Mouse (Mus musculus): ENCODE data around the gene Olfr1390.
"Not testable (repeated sequence)": the region's sequence is repeated elsewhere in the genome, so short reads cannot be mapped to it uniquely, and the experiment has no call there.

The Olfr1390 gene

DNA sequence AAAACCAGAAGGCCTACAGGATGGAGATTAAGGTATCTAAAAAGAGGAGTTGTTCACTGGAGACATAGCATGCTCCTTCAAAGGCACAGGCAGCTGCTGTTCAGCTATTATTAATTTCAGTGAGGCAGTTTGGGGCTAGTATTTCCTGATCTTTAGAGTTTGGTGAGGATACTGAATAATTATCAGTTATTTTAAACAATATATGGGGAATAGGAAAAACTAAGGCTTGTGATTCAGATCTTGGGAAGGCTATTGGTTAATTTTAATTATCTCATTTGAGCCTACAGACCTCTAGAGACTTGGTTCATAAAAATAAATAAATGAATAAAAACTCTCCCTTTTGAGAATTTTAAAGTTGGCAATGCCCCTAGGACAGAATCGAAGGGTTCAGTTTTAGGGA is at the start of gene Olfr1390:
Gene Olfr1390, plus strand, starts transcription at position 301 of the 400 bp plus-strand sequence.
- DNase-seq (ENCODE audit: low spot score) = no peak

DNA sequence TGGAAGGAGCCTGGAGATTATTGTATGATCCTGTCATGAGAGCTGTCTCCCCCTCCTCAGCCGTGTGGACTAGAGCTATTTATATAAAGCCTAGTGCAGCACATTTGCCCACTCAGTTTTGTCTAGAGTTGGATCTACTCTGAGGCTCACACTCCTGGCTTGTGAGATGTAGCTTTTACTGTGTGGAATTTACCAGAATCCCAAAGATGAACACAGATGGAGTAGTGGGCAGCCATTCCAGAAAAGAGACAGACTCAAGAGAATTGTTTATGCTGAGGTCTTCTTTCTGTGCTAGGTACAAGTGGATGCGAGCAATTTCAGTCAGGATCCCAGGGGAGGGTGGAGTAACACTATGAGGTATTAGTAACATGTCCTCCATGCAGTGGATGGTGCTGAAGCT is 47.7 kb upstream of the Olfr1390 start:
- DNase-seq (ENCODE audit: low spot score) = no peak

DNA sequence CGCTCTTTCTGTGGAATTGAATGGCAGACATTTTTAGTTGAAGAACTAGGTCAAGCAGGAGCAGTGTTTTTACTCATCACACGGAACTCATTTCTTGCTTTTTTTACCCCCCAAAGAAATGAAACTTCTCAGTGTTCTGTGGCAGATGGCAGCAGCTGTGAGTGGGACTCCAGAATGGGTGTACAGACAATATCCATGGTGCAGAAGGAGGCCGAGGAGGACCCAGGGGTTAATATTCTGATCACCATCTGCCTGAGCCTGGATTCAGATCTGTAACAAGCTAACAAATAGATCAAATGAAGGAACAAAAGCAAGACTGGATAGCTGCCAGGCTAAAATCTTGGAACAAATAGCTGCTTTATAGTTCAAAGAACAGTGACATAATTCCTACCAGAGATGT is 42.2 kb upstream of the Olfr1390 start:
- no peak for DNase-seq (ENCODE audit: low spot score)

DNA sequence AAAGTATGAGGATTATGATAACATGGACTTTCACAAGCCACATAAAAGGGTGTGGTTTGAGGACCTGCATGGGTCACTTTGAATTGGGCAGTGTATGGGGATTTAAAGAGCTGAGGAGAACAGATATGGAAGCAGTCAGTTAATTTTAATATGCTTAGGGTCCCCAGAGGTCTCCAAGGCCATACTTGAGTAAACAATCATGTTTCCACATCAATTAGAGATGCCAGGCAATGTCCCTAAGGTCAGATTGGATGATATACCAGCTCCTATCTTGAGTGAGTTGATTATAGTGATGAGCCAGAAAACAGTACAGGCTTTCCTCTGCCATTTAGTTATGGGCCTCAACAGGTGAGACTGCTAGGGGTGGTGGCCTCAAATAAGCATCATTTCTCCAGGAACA is 30.5 kb upstream of the Olfr1390 start, which contains the start of gene Olfr10:
Gene Olfr10, plus strand, starts transcription at position 301 of the 400 bp plus-strand sequence.
- DNase-seq (ENCODE audit: low spot score) = no peak

DNA sequence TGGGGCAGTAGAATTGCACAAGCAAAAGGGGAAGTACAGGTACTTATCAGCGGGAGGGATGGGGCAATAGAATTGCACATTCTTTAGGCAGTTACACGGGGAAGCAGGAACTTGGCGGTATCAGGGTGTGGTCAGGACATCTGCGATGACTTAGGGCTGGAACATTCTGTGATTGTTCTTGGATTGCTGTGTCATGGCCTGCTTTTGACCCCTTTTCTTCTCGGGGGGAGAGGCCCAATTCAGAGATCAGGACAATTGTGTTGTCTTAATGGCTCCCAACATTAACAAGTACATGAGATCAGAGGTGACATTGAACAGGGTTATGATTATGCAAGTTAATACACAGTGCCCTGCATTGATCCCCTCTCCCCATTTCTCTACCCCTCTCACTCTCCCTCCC is 26.4 kb upstream of the Olfr1390 start:
- DNase-seq (ENCODE audit: low spot score) = not testable (repeated sequence)

DNA sequence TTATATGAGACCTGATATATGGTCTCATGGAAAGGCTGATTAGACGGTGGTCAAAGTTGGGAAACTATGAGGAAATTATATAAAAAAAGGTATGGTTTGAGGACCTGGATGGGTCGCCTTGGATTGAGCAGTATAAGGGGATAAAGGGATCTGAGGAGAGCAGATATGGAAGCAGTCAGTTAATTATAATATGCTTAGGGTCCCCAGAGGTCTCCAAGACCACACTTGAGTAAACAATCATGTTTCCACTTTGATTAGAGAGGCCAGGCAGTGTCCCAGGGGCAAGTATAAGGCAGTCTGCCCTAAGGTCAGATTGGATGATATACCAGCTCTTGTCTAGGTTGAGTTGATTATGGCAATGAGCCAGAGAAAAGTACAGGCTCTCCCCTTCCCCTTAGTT is 12.5 kb upstream of the Olfr1390 start, which contains the start of gene Olfr1391:
Gene Olfr1391, plus strand, starts transcription at position 301 of the 400 bp plus-strand sequence.
- no peak for DNase-seq (ENCODE audit: low spot score)

DNA sequence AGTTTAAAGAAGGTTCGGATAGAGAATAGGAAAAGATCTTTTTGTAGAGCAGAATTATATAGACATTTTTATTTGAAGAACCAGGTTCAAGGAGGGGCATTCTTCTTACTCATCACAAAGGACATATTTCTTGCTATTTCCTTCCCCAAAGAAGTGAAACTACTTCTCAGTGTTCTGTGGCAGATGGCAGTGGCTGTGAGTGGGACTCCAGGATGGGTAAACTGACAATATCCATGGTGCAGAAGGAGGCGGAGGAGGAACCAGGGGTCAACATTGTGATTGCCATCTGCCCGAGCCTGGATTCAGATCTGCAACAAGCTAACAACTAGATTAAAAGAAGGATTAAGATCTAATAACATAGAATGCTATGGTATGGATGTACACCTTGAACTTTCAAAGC is 8.3 kb upstream of the Olfr1390 start:
- no peak for DNase-seq (ENCODE audit: low spot score)

DNA sequence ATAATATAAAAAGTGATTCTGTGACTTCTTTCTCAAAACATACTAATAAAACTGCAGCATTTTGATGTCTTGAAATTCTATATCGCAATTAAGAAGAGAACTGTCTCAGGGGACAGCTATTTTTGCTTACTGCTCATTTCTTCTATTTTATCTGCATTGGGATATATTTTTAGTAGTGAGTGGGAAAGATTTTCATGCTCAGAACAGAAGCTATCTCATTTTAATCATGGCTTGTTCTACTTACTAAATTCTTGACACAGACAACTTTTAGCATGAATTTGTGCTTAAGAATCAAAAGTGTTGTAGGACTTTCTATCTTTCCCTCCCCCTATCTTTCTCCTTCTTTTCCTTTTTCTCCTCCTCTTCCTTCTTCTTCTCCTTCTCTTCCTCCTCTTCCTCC is 5.3 kb upstream of the Olfr1390 start:
- DNase-seq (ENCODE audit: low spot score) = no peak

DNA sequence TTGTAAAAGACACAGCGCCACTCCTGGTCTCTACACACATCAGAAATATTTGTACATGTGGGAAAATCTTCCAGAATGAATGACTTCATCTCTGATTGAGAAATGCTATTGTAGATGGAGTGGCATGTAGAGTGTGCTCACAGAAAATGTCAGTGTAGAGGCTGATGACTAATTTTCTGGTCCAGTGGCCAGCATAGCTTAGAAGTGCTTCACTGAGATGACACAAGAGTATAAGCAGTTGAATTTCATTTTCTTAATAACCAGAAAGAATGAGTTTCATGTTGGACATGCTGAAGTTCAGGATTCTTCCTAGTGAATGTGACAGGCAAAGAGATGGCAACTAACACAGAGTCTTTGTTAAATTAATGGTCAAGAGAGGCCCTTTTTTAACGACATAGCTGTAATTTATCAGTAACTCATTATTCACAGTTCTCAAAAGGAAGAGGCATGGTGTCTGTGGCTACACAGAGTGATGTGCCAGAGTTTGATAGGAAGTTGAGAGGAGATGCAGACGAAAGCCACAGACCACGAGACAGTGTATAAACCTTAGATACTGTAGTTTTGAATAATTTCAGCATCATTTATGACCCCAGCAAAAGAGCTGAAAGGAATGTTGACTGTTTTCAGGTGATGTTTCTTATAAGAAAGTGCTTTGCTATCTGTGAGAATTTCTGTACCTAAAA is 2.3 kb downstream of the Olfr1390 start:
- DNase-seq (ENCODE audit: low spot score) = no peak

DNA sequence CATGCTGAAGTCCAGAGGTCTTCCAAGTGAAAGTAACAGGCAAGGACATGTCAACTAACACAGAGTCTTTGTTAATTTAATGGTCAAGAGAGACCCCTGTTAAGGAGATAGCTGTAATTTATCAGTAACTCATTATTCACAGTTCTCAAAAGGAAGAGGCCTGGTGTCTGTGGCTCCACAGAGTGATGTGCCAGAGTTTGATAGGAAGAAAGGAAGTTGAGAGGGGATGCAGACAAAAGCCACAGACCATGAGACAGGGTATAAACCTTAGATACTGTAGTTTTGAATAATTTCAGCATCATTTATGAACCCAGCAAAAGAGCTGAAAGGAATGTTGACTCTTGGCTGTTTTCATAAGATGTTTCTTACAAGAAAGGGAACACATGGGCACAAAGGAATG is 48.1 kb downstream of the Olfr1390 start:
- DNase-seq (ENCODE audit: low spot score) = no peak

DNA sequence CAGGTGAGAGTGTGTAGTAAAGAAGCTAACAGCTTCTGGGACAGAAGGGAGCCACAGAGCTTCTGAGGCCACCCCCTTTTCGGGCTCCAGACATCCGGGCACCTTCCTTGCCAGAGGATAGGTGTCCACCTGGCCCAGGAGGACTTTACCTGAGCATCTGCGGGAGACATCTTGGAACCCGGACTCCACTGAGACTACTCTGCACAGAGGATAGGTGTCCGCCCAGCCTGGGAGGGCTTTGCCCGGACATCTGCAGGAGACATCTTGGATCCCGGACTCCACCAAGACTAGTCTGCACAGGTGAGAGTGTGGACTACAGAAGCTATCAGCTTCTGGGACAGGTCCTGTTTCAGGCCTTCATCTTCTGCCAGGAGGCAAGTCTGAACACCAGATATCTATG is 51.1 kb downstream of the Olfr1390 start:
- not testable (repeated sequence) for DNase-seq (ENCODE audit: low spot score)

Measured in T-cell, adult 2 months (primary cell).